Mouse (Mus musculus): ENCODE measurements at regions not wholly inside any gene's neighbourhood (a gene's known extent, or its start where the extent isn't known, plus 50 kb on each side); places are given as distances from the start of the nearest gene placed in this dataset.

DNA sequence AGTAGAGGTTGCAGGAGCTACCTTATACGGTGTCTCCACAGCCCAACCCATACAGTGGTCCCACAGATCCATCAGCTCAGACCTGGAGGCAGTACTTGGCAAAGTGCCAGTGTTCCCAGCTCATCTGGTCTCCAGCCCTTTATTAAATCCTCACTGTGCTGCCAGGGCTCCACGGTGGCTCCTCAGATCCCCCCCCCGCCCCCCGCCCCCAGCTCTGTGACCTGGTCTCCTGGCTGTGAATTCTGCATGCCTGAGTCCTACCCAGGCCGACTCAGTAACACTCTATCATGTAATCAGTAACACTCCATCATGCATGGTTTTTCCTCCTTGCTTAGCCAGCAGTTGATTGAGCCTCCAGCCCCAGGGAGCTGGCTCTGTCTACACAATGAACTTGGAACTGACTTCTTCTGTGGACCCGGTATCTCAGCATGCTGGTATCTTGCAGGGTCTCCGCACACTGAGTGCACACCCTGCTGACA is 66.2 kb upstream of the Cdon start:
- TF ChIP-seq HCFC1 (IDR thresholded peaks at IDR 0.05; ENCODE audit: borderline replicate concordance, insufficient read depth, low read length) (no peak), CHD2 (IDR thresholded peaks at IDR 0.05; ENCODE audit: low read depth, low read length) (no peak), ZNF384 (IDR thresholded peaks at IDR 0.05; ENCODE audit: low read depth, low read length) (no peak), MAFK (IDR thresholded peaks at IDR 0.05; ENCODE audit: insufficient read depth, low read depth, low read length) (no peak), ZC3H11A (IDR thresholded peaks at IDR 0.05; ENCODE audit: borderline replicate concordance, low read depth, low read length) (no peak)

Measured in ES-E14 (cell line).